Comparison of ENCODE assay signal across 14 mouse cellular contexts in genomic region chr6:4910042-4910634, GRCm38 (mm10). TPM values are rescaled to one million over a fixed set of nuclear protein-coding genes. Genes with fewer than 3 reads are reported as not detected.
DNase-seq lines count a peak whose midpoint lies in the region; ATAC-seq lines count a peak whose summit lies in the region.
"Had no signal": no experiment of that assay in that cellular context is flagged by ENCODE, and none has a peak within 500 bp of the region (broad histone marks: within the 10 kb centered on the region; RNA-seq: fewer than 3 reads in every experiment).

No protein-coding gene starts in this region.

- no peak for DNase-seq in forebrain, embryonic 10.5 days (ENCODE audit: extremely low spot score, low spot score)
- DNase-seq in forebrain, embryonic 14.5 days (ENCODE audit: low spot score): no peak
- DNase-seq in midbrain, embryonic 10.5 days (ENCODE audit: low spot score): no peak
- DNase-seq in midbrain, embryonic 14.5 days: no peak
- DNase-seq in hindbrain, embryonic 14.5 days (ENCODE audit: low spot score): no peak
- DNase-seq in retina, embryonic 14.5 days (ENCODE audit: low spot score): peak; percentile 36
- DNase-seq in frontal cortex, postnatal 14 days (ENCODE audit: low spot score in 2 of 2): no peak
- no peak for DNase-seq in gastrocnemius, postnatal 4 days (ENCODE audit: low spot score in 2 of 2)
- DNase-seq: cerebellum, postnatal 14 days; heart, adult 11 months; kidney, postnatal 10 days had no signal

- no peak overlapping the region for H3K4me2 ChIP-seq in forebrain, embryonic 14.5 days (ENCODE audit: low read length)
- no peak overlapping the region for H3K4me2 ChIP-seq in midbrain, embryonic 14.5 days (ENCODE audit: low read length)
- no peak overlapping the region for H3K4me2 ChIP-seq in hindbrain, embryonic 14.5 days (replicated peaks)
- H3K4me2 ChIP-seq: embryonic facial prominence, embryonic 13.5 days; liver, embryonic 12.5 days; lung, embryonic 15.5 days had no signal

- H3K4me3 ChIP-seq in forebrain, embryonic 10.5 days: no peak overlapping the region
- no peak overlapping the region for H3K4me3 ChIP-seq in forebrain, embryonic 14.5 days (ENCODE audit: low read depth, low read length)
- H3K4me3 ChIP-seq in midbrain, embryonic 10.5 days: no peak overlapping the region
- no peak overlapping the region for H3K4me3 ChIP-seq in midbrain, embryonic 14.5 days (replicated peaks; ENCODE audit: low read depth, low read length)
- H3K4me3 ChIP-seq in hindbrain, embryonic 14.5 days (replicated peaks; ENCODE audit: low read length): no peak overlapping the region
- H3K4me3 ChIP-seq: embryonic facial prominence, embryonic 13.5 days; liver, embryonic 12.5 days; lung, embryonic 15.5 days had no signal

- peaks cover 60% of the 10 kb centered on the region for H3K4me1 ChIP-seq in forebrain, embryonic 10.5 days
- H3K4me1 ChIP-seq in forebrain, embryonic 14.5 days (ENCODE audit: control insufficient read depth, insufficient read depth, low read length): peaks cover 18% of the 10 kb centered on the region
- H3K4me1 ChIP-seq in midbrain, embryonic 10.5 days: peaks cover 81% of the 10 kb centered on the region
- H3K4me1 ChIP-seq in midbrain, embryonic 14.5 days (ENCODE audit: control insufficient read depth, insufficient read depth, low read length): peaks cover 31% of the 10 kb centered on the region; the same call in 1 of the 2 replicates
- H3K4me1 ChIP-seq in hindbrain, embryonic 14.5 days (replicated peaks; ENCODE audit: control insufficient read depth, insufficient read depth, low read length): peaks cover 42% of the 10 kb centered on the region
- H3K4me1 ChIP-seq: liver, embryonic 12.5 days had no signal

- H3K9me3 ChIP-seq in forebrain, embryonic 10.5 days: no peaks in the 10 kb centered on the region
- H3K9me3 ChIP-seq in forebrain, embryonic 14.5 days (replicated peaks; ENCODE audit: control insufficient read depth, low read length): no peaks in the 10 kb centered on the region
- H3K9me3 ChIP-seq in midbrain, embryonic 10.5 days (replicated peaks): no peaks in the 10 kb centered on the region
- no peaks in the 10 kb centered on the region for H3K9me3 ChIP-seq in midbrain, embryonic 14.5 days (ENCODE audit: control insufficient read depth, low read length)
- H3K9me3 ChIP-seq in hindbrain, embryonic 14.5 days (ENCODE audit: control insufficient read depth, low read length): no peaks in the 10 kb centered on the region
- H3K9me3 ChIP-seq: embryonic facial prominence, embryonic 13.5 days; liver, embryonic 12.5 days; lung, embryonic 15.5 days had no signal

- no peak overlapping the region for H3K9ac ChIP-seq in forebrain, embryonic 14.5 days (ENCODE audit: low read length)
- H3K9ac ChIP-seq in midbrain, embryonic 14.5 days (replicated peaks; ENCODE audit: low read length): no peak overlapping the region
- no peak overlapping the region for H3K9ac ChIP-seq in hindbrain, embryonic 14.5 days
- H3K9ac ChIP-seq: embryonic facial prominence, embryonic 13.5 days; liver, embryonic 12.5 days; lung, embryonic 15.5 days had no signal

- peaks cover 22% of the 10 kb centered on the region for H3K27me3 ChIP-seq in forebrain, embryonic 10.5 days (ENCODE audit: poor library complexity, severe bottlenecking)
- no peaks in the 10 kb centered on the region for H3K27me3 ChIP-seq in forebrain, embryonic 14.5 days (replicated peaks; ENCODE audit: control insufficient read depth, insufficient read depth, low read length)
- no peaks in the 10 kb centered on the region for H3K27me3 ChIP-seq in midbrain, embryonic 10.5 days (ENCODE audit: low read depth, poor library complexity, severe bottlenecking)
- H3K27me3 ChIP-seq in midbrain, embryonic 14.5 days (ENCODE audit: control insufficient read depth, insufficient read depth, low read length): no peaks in the 10 kb centered on the region
- H3K27me3 ChIP-seq in hindbrain, embryonic 14.5 days (ENCODE audit: control insufficient read depth, insufficient read depth, low read length): no peaks in the 10 kb centered on the region
- H3K27me3 ChIP-seq: embryonic facial prominence, embryonic 13.5 days; liver, embryonic 12.5 days; lung, embryonic 15.5 days had no signal

- no peak for ATAC-seq in forebrain, embryonic 14.5 days
- ATAC-seq in midbrain, embryonic 14.5 days (ENCODE audit: low FRiP score, low TSS enrichment): no peak
- no peak for ATAC-seq in hindbrain, embryonic 14.5 days (ENCODE audit: low FRiP score)
- ATAC-seq: liver, embryonic 12.5 days had no signal

- WGBS in forebrain, embryonic 10.5 days: 43% methylated on average over 10 of the region's 10 CpGs
- WGBS in forebrain, embryonic 14.5 days: 31% methylated on average over 10 of the region's 10 CpGs
- 38% methylated on average over 10 of the region's 10 CpGs for WGBS in midbrain, embryonic 10.5 days
- 36% methylated on average over 10 of the region's 10 CpGs for WGBS in midbrain, embryonic 14.5 days
- 32% methylated on average over 10 of the region's 10 CpGs for WGBS in hindbrain, embryonic 14.5 days

- peak overlapping the region; percentile 56; the same call in 1 of the 2 replicates for H3K27ac ChIP-seq in forebrain, embryonic 10.5 days
- no peak overlapping the region for H3K27ac ChIP-seq in forebrain, embryonic 14.5 days (ENCODE audit: low read depth, low read length)
- peak overlapping the region; percentile 50 for H3K27ac ChIP-seq in midbrain, embryonic 10.5 days (replicated peaks)
- H3K27ac ChIP-seq in midbrain, embryonic 14.5 days (replicated peaks; ENCODE audit: low read depth, low read length): no peak overlapping the region
- 0 out of 2 replicates have a peak overlapping the region, but pooled peaks have one; percentile 12 for H3K27ac ChIP-seq in hindbrain, embryonic 14.5 days
- H3K27ac ChIP-seq: embryonic facial prominence, embryonic 13.5 days; liver, embryonic 12.5 days; lung, embryonic 15.5 days had no signal

- peaks cover 29% of the 10 kb centered on the region for H3K36me3 ChIP-seq in forebrain, embryonic 10.5 days (replicated peaks)
- no peaks in the 10 kb centered on the region; the same call in 1 of the 2 replicates for H3K36me3 ChIP-seq in forebrain, embryonic 14.5 days (ENCODE audit: control insufficient read depth, insufficient read depth, low read length)
- peaks cover 19% of the 10 kb centered on the region for H3K36me3 ChIP-seq in midbrain, embryonic 10.5 days
- peaks cover 5% of the 10 kb centered on the region; the same call in 1 of the 2 replicates for H3K36me3 ChIP-seq in midbrain, embryonic 14.5 days (ENCODE audit: control insufficient read depth, insufficient read depth, low read length)
- H3K36me3 ChIP-seq in hindbrain, embryonic 14.5 days (replicated peaks; ENCODE audit: control insufficient read depth, insufficient read depth): peaks cover 4% of the 10 kb centered on the region; the same call in 1 of the 2 replicates
- H3K36me3 ChIP-seq: lung, embryonic 15.5 days had no signal

RNA-seq across cellular contexts. Expression of gene Ppp1r9a, which starts 7.4 kb away (rescaled TPM):
- 17.1 and 18.7 TPM in 2 replicates for polyA plus RNA-seq in forebrain, embryonic 10.5 days (2016; fragmentation: Nextera tagmentation; extraction: Ambion mirVana)
- polyA plus RNA-seq in forebrain, embryonic 14.5 days (2014; fragmentation: Nextera tagmentation; extraction: Ambion mirVana): 21.3 and 29.0 TPM in 2 replicates
- polyA plus RNA-seq in midbrain, embryonic 10.5 days (2016; fragmentation: Nextera tagmentation; extraction: Ambion mirVana): 17.6 and 18.7 TPM in 2 replicates
- 31.8 and 49.3 TPM in 2 replicates for polyA plus RNA-seq in midbrain, embryonic 14.5 days (2014; fragmentation: Nextera tagmentation; extraction: Ambion mirVana)
- 51.9 and 52.7 TPM in 2 replicates for polyA plus RNA-seq in hindbrain, embryonic 14.5 days (2014; fragmentation: Nextera tagmentation; extraction: Ambion mirVana)
- 10 to 100 TPM; 50.2 to 55.1 TPM for total RNA-seq in gastrocnemius, postnatal 4 days (2021)

Comparison
In these comparisons a context has a peak if more than half of its experiments do, and no peak if none do; other contexts are left out.
1. H3K27ac ChIP-seq: peak in forebrain, embryonic 10.5 days (single experiment), midbrain, embryonic 10.5 days (single experiment) and hindbrain, embryonic 14.5 days (single experiment); none in forebrain, embryonic 14.5 days (single experiment) and midbrain, embryonic 14.5 days (single experiment).